Mouse (Mus musculus) G1E-ER4 (cell line): ENCODE results near the gene Bod1. TPM values are rescaled to one million over a fixed set of nuclear protein-coding genes. Genes with fewer than 3 reads are reported as not detected.

ENCODE experiments used
- GATA1 ChIP-seq: IDR thresholded peaks from one replicate; pipeline ENCODE4 v1.8.0; 2012; ENCODE audit warnings: low read length, inconsistent platforms
- polyA plus RNA-seq: library from polyadenylated mRNA; stranded (reverse); fragments of >175 nt; gene quantifications from 2 replicates; pipeline ENCODE4 v1.2.3, GENCODE M21; 2012

Bod1 gene
- polyA plus RNA-seq, result 13.1 and 17.0 TPM in 2 replicates

DNA sequence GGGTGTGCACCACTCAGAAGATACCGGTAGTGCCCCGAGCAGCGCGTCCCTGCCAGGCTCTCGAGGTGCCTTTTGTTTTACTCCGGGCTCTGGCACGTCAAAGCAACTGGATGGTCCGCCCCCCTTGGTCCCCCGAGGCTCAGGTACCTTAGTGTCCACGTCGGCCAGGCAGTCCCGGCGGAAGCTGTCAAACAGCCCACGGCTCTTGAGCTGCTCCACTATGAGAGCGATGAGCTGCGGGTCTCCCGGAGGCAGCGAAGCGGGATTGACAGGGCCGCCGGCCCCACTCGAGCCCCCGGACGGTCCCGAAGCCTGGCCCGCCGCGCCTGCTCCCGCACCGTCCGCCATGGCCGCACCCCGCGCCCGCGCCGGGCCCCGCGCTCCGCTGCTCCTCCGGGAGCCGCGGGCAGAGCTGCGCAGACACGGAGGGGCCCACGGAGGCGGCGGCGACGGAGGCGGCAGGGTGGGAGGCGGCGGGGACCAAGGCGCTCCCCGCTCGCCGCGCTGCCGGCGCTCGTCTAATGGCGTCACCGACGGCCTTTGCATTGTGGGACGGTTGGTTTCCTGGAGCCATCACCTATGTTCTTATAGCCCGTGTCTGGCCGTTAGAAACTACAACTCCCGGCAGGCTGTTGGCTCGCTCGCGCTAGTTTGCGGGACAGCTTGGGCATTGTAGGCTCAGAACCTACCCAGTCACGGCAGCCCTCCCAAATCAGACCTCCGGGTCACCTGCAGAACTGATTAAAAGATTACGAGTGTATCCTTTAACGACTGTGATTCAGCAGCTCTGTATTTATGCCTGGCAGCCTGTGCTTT is at the start of gene Bod1:
Gene Bod1 (minus strand): TSS at position 532 of the 816 bp plus-strand sequence.
- TF ChIP-seq GATA1, result no peak

DNA sequence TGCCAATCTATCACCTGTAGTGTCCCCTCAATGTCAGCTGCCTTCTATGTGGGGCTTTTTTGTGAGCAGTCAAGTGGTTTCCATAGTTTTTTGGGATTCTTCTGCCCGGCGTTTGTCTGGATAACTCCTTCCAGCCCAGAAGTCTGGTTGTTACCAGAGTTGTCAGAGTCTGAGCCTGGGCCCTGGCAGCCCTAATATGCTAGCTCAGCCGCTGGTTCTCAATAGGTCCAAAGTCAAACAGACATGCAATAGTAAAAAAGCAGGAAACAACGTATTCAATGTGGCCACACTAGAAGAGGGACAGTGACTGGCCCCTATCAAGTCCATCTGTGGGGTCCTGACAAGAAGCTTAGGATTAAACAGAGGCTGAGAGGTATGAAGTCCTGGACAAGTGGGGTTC is 47.4 kb upstream of the Bod1 start:
- TF ChIP-seq GATA1, result no peak

DNA sequence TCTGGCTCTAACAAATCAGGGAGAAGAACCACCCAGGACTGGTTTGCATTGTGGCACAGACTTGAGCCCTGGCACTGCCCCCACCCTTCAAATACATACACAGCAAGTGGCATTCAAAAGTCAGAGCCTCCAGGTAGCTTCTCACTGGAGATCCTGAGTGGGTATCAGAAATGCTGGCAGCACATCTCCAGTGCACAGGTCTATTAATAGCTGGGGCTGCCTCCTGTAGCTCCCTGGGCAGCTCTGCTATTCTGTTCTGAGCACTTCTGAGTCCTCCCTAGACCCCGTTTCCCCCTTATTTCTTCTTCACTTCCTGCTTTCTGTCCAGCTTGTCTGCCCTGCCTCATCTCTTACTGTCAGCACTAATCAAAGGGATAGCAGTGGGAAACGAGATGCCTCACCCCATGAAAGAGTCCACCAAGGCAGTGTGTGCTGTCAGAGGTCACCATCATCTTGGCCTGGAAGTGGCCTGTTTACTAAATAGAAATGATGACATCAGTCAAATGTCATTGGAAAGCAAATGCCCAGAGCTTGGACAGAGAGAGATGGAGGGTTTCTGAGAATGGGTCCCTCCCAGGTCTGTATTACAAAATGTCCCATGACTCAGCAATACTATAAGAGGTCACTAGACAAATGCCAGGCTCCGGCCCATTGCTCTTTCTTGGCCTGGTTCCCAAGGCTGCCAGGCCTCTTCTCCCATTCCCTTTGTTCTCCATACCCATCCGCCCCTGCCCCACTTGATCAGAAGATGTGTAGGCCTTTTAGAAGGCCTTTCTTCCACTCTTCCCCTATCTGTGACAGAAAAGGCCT is 46.4 kb upstream of the Bod1 start:
- TF ChIP-seq GATA1, result no peak

DNA sequence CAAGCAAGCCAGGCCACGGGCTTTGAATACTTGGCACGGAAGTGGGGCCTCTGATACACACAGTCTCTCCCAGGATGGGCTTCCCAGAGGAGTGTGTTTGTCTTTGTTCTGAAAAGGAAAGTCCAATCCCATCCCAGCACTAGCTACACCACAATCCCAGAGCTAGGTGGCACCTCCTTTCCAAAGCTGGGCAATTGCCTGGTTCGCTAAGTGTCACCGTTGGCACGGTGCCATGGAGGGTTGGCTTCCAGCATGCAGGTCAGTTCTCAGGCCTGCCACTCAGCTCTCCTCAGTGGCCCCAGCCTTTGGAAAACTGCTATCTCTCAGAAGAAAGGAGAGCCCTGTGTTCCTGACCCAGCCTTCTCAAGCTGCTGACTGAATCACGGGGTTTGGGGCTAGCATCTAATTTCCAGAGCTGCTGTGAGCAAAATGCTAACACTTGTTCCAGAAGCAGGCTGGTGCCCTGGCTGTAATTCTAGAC is 42.0 kb upstream of the Bod1 start:
- no peak for TF ChIP-seq GATA1

DNA sequence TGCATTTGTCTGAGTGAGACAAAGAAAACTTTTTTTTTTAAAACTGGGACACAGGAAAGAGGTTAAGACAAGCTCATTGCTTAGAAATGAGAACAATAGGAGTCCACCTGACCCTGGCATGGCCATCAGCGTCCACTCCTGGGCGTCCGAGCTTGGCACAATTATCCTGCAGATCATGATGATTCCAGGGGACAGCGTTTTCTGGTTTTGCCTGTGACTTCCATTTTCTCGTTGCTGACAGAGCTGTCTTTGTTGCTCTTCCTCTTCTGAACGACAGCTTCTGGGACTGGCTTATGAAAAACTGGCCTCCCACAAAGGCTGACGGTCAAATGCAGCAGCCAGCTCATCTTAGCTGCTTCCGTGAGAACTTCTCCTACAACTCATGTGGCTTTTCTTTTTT is 41.4 kb upstream of the Bod1 start:
- no peak for TF ChIP-seq GATA1

DNA sequence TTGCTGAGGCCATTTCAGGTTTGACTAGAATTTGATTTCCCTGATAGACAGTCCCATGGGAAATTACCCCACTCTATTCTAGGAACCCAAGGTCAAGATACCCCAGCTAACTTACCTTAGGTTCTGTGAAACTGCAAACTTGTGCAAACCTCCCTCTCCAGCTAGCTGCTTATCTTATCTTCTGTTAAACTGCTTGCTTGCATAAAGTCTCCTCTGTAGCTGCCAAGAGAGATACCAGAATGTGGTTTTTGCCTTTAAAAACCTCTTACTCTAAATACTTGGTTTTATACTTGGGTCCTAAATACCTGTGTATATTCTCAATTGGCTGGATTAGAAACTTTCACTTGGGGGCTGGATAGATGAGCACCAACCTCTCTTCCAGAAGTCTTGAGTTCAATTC is 36.1 kb upstream of the Bod1 start:
- TF ChIP-seq GATA1, result no peak

GRCm38 (mm10) chr11:31703173-31703572 is 31.5 kb upstream of the Bod1 start:
- TF ChIP-seq GATA1, result no peak

DNA sequence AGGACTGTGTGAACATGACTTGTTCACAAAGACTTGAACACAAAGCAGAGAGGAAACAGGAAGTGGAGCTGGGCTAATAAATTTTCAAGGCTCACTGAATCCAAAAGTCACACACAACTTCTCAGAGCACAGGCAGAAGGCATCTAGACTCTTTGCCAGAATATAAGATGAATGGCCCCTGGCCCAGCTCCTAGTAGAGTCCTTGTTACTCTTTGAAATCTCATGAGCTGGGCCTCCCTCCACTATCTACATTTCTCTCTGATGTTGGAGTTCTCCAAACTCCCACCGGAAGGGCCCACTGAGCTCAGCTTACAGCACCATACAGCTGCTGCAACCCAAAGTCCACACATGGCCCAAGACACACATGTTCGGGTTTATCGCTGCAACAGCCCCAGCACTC is 30.2 kb upstream of the Bod1 start:
- no peak for TF ChIP-seq GATA1

DNA sequence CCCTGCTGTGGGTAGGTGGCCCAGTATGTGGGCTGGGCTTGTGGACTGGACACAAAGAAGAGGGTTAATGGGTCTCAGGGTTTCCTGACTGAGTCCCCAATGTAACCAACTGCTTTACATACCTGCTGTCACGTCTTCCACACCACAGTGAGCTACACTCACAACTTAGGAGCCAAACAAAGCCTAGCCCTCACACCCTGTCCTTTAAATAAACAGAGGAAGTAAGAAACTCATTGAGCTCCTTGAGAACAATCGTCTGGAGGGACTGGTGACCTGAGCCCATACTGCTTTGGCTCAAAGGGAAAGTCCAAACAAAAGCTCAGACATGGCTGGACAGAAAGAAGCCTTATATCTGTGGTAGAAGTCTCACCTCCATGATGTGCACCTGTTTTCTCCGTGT is 27.8 kb upstream of the Bod1 start:
- TF ChIP-seq GATA1, result no peak

GRCm38 (mm10) chr11:31694801-31695200 is 23.1 kb upstream of the Bod1 start:
- TF ChIP-seq GATA1, result no peak

- TF ChIP-seq GATA1, result no peak
Observed at GRCm38 (mm10) chr11:31694109-31694508, 22.4 kb upstream of the Bod1 start.

DNA sequence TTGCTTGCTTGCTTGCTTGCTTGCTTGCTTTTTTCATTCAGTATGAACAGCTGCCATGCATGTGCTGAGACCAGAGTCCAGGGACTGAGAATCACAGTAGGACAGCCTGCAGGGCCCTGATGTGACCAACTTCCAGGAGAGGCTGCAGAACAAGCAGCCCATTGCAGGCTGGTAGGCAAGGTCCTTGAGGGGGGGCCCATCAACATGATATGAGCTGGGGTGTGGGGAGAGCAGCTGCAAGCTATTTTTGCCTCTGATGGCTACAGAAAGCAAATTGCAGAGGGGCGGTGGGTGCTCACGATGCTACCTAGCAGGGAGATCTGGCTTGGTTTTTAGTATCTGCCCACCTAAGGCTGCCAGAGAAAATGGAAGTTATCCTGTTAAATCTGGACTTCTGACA is 21.6 kb upstream of the Bod1 start:
- TF ChIP-seq GATA1, result no peak

DNA sequence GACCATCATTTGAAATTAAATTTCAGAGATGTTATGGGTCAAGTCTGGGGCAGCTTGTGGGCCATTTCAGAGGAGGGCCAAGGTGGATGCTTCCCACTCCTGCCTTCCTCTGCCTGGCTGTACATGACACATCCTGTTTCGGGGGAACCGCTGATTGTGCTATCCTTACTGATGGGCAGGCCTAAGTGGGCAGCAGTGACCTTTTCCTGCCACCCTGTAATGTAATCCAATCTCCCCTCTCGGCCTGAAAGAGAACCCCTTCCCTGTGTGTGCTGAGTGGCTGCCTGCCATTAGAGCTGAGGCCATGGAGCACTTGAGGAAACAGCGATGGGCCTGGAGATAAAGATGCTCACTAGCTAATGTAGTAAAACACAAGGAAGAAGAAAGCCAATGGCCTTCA is 17.3 kb upstream of the Bod1 start:
- TF ChIP-seq GATA1, result no peak

GRCm38 (mm10) chr11:31684913-31685567 is 13.4 kb upstream of the Bod1 start:
- TF ChIP-seq GATA1, result no peak

- TF ChIP-seq GATA1, result no peak
Observed at GRCm38 (mm10) chr11:31684126-31684525, 12.4 kb upstream of the Bod1 start.

GRCm38 (mm10) chr11:31679840-31680381 is 8.2 kb upstream of the Bod1 start:
- TF ChIP-seq GATA1, result no peak

GRCm38 (mm10) chr11:31677309-31677708 is 5.6 kb upstream of the Bod1 start:
- TF ChIP-seq GATA1, result no peak
